Mouse (Mus musculus) mesoderm, embryonic 11.5 days (tissue): ENCODE data around the gene Jarid2.

ENCODE experiments used
- DNase-seq: peaks from one replicate; pipeline ENCODE4 v3.0.0-alpha.2; 2012; ENCODE audit warnings: low read depth, low spot score

Jarid2 gene

GRCm38 (mm10) chr13:44837445-44837844 is 108.2 kb downstream of the Jarid2 start:
- no peak for DNase-seq

- peak; percentile 90 for DNase-seq
Observed at GRCm38 (mm10) chr13:44839866-44840835, 110.9 kb downstream of the Jarid2 start.

GRCm38 (mm10) chr13:44851426-44851825 is 122.2 kb downstream of the Jarid2 start:
- DNase-seq: no peak

GRCm38 (mm10) chr13:44852024-44852423 is 122.8 kb downstream of the Jarid2 start:
- DNase-seq: no peak

- no peak for DNase-seq
Observed at GRCm38 (mm10) chr13:44865566-44865965, 136.3 kb downstream of the Jarid2 start.

GRCm38 (mm10) chr13:44868037-44868650 is 138.9 kb downstream of the Jarid2 start:
- no peak for DNase-seq

GRCm38 (mm10) chr13:44869418-44870119 is 140.3 kb downstream of the Jarid2 start:
- DNase-seq: peak; percentile 100

GRCm38 (mm10) chr13:44876799-44877198 is 147.5 kb downstream of the Jarid2 start:
- DNase-seq: no peak

GRCm38 (mm10) chr13:44881001-44881400 is 151.7 kb downstream of the Jarid2 start:
- DNase-seq: no peak

GRCm38 (mm10) chr13:44886221-44886620 is 156.9 kb downstream of the Jarid2 start:
- no peak for DNase-seq

- no peak for DNase-seq
Observed at GRCm38 (mm10) chr13:44890612-44891011, 161.3 kb downstream of the Jarid2 start.

- DNase-seq: no peak
Observed at GRCm38 (mm10) chr13:44891813-44892730, 162.8 kb downstream of the Jarid2 start.

GRCm38 (mm10) chr13:44896211-44896610 is 166.9 kb downstream of the Jarid2 start:
- no peak for DNase-seq

GRCm38 (mm10) chr13:44902299-44902698 is 173.0 kb downstream of the Jarid2 start:
- no peak for DNase-seq

- no peak for DNase-seq
Observed at GRCm38 (mm10) chr13:44903416-44903815, 174.1 kb downstream of the Jarid2 start.

- no peak for DNase-seq
Observed at GRCm38 (mm10) chr13:44904271-44904670, 175.0 kb downstream of the Jarid2 start.

GRCm38 (mm10) chr13:44906141-44906540 is 176.9 kb downstream of the Jarid2 start:
- no peak for DNase-seq

GRCm38 (mm10) chr13:44907702-44908101 is 178.4 kb downstream of the Jarid2 start:
- no peak for DNase-seq

GRCm38 (mm10) chr13:44908790-44909189 is 179.5 kb downstream of the Jarid2 start:
- no peak for DNase-seq

GRCm38 (mm10) chr13:44912851-44913250 is 183.6 kb downstream of the Jarid2 start:
- DNase-seq: no peak

GRCm38 (mm10) chr13:44913560-44913959 is 184.3 kb downstream of the Jarid2 start:
- DNase-seq: no peak
